Mouse (Mus musculus) kidney, adult 2 months (tissue): ENCODE results near the gene Tnp2. TPM values are rescaled to one million over a fixed set of nuclear protein-coding genes. Genes with fewer than 3 reads are reported as not detected.
A peak's percentile ranks its signal among the peaks of the same experiment; 100 is the strongest.

Source experiments
- DNase-seq: peaks from one replicate; pipeline ENCODE4 v3.0.0; 2021
- H3K27ac ChIP-seq: fragments of 200-500 bp; 2 replicates; pipeline ENCODE4 v1.5.1; 2012; ENCODE audit warnings: low read depth, low read length, control low read depth, inconsistent platforms; ENCODE audit not compliant: insufficient read depth
- H3K27me3 ChIP-seq: fragments of 200-500 bp; replicated peaks from 2 replicates; pipeline ENCODE4 v1.6.1; 2012; ENCODE audit warnings: mild to moderate bottlenecking, moderate library complexity, low read length, inconsistent platforms; ENCODE audit not compliant: control insufficient read depth, insufficient read depth
- H3K36me3 ChIP-seq: fragments of 200-500 bp; 2 replicates; pipeline ENCODE4 v1.6.1; 2012; ENCODE audit warnings: mild to moderate bottlenecking, moderate library complexity, low read length, inconsistent platforms; ENCODE audit not compliant: control insufficient read depth, insufficient read depth
- H3K4me1 ChIP-seq: fragments of 200-500 bp; 2 replicates; pipeline ENCODE4 v1.6.1; 2011; ENCODE audit warnings: low read length; ENCODE audit not compliant: control insufficient read depth, insufficient read depth
- H3K4me3 ChIP-seq: fragments of 200-500 bp; 2 replicates; pipeline ENCODE4 v1.5.1; 2011; ENCODE audit warnings: mild to moderate bottlenecking, low read depth, low read length, control low read depth; ENCODE audit not compliant: insufficient read depth
- CTCF ChIP-seq: fragments of 200-500 bp; conservative IDR thresholded peaks from 2 replicates; pipeline ENCODE4 v1.5.1; 2011; ENCODE audit warnings: low read depth, mild to moderate bottlenecking, control low read depth, low read length, moderate library complexity, mixed read lengths; ENCODE audit not compliant: insufficient read depth, insufficient read length
- POLR2A ChIP-seq: fragments of 200-500 bp; IDR thresholded peaks from one replicate; pipeline ENCODE4 v1.6.1; 2011; ENCODE audit warnings: low read depth, low read length, control low read depth
- WGBS: fragments of 180-500 bp; shearing (Covaris S2); methylation state at CpG from one replicate; pipeline ENCODE4 v1.1.7; 2018; 5-methylcytosine and 5-hydroxymethylcytosine counted together
- polyA plus RNA-seq: library from polyadenylated mRNA; depleted of rRNA; stranded (reverse); fragments of >200 nt; gene quantifications from 2 replicates; pipeline ENCODE4 v1.2.3, GENCODE M21; 2012

The Tnp2 gene
- polyA plus RNA-seq, 1 experiment, result 3.7 TPM

DNA sequence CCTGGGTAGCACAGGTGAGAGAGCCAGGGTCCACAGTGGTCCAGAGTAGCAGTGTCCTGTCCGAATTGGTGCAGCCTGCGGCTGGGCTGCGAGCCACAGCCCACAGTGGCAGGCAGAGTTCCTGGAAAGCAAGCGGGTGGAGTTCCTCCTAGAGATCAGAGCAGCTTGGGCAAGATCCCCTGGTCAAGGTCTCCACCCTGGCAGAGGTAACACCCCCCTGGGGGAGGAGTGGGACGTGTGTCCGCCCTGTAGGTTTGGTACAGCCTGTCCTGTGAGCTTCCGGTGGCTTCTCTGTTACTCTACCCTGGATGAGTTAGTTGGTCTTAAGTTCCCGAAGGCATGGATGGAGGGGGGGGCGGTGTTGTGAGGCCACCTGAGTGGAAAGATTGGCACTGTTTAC is 19.6 kb downstream of the Tnp2 start:
- Histone ChIP-seq H3K27me3 (no peaks in the 10 kb centered on the region), H3K36me3 (no peaks in the 10 kb centered on the region), H3K4me1 (no peaks in the 10 kb centered on the region), H3K4me3 (no peak overlapping the region), H3K27ac (no peak overlapping the region)
- TF ChIP-seq POLR2A, result no peak
- no peak for TF ChIP-seq CTCF
- peak; percentile 14 for DNase-seq
- 44% methylated on average over 9 of the region's 9 CpGs for WGBS

DNA sequence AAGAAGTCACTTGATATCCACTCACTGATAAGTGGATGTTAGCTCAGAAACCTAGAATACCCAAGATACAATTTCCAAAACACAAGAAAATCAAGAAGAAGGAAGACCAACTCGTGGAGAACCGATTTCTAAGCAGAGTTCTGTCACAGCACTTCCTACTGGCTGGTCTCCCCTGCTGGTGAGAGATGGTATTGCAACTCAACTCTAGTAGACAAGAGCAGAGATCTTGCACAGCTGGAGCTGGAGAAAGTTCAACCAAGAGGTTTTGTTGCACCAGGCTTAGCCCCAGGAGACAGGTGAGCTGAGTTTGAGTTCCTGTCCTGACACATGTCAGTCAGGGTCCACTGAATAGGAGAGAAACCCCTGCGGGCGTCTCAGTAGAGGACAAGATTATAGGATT is 21.3 kb downstream of the Tnp2 start:
- no peaks in the 10 kb centered on the region for H3K4me1 ChIP-seq
- TF ChIP-seq CTCF (peak; percentile 82), POLR2A (no peak)
- no peak overlapping the region for H3K27ac ChIP-seq
- DNase-seq, result peak; percentile 83
- WGBS, result 31% methylated on average over 4 of the region's 4 CpGs
- no peak overlapping the region for H3K4me3 ChIP-seq
- H3K36me3 ChIP-seq, result no peaks in the 10 kb centered on the region
- no peaks in the 10 kb centered on the region for H3K27me3 ChIP-seq

DNA sequence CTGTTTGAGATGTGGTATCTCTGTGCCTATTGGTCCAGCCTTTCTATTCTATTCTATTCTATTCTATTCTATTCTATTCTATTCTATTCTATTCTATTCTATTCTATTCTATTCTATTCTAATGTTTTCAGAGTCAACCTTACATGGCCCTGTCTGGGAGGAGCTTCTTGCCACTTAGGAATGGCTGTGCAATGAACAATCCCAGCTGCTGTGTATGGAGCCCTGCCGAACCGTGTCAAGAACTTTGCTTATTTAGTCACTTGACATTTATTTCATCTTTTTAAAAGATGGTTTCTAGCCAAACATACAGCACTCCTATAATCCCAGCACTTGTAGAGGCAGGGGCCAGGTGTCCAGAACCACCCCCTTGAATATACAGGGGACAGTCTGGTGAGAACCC is 24.1 kb downstream of the Tnp2 start:
- WGBS, result 36% methylated on average over 2 of the region's 2 CpGs
- Histone ChIP-seq H3K4me3 (no peak overlapping the region), H3K36me3 (no peaks in the 10 kb centered on the region), H3K4me1 (no peaks in the 10 kb centered on the region), H3K27me3 (no peaks in the 10 kb centered on the region), H3K27ac (no peak overlapping the region)
- peak; percentile 28 for DNase-seq
- TF ChIP-seq CTCF (no peak), POLR2A (no peak)

DNA sequence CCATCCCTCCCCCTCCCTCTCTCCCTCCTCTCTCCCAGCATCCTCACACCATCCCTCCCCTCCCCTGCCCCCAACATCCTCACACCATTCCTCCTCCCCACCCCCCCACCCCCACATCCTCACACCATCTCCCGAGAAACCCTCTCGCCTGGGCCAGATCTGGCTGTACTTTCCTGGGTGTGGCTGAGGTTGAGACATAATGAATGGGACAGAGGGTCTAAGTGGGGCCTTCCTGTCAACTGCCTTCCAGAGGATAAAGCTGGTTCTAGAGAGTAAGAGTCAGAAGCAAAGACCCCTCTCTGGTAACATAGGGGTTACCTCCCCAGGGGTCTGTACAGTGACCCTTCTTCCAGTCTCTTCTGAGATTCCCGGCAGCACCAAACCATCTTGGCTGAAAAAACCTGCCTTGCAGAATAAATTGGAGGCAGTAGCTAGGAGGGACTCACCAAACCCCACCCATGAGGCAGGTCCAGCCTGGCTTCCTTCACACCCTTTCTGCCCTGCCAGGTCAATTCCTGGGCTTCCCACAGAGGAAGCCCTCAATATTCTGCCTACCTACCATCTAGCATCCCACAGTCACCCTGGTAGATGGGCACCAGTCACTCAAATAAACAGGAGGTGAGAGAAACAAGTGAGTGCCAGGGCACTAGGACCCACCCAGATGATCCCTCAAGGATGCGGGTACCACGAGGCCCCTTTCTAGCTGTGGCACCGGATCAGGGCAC is 24.8 kb downstream of the Tnp2 start:
- no peak overlapping the region for H3K27ac ChIP-seq
- H3K36me3 ChIP-seq, result no peaks in the 10 kb centered on the region
- no peak for DNase-seq
- 64% methylated on average over 6 of the region's 6 CpGs for WGBS
- no peaks in the 10 kb centered on the region for H3K27me3 ChIP-seq
- no peak overlapping the region for H3K4me3 ChIP-seq
- no peaks in the 10 kb centered on the region for H3K4me1 ChIP-seq
- no peak for TF ChIP-seq POLR2A

DNA sequence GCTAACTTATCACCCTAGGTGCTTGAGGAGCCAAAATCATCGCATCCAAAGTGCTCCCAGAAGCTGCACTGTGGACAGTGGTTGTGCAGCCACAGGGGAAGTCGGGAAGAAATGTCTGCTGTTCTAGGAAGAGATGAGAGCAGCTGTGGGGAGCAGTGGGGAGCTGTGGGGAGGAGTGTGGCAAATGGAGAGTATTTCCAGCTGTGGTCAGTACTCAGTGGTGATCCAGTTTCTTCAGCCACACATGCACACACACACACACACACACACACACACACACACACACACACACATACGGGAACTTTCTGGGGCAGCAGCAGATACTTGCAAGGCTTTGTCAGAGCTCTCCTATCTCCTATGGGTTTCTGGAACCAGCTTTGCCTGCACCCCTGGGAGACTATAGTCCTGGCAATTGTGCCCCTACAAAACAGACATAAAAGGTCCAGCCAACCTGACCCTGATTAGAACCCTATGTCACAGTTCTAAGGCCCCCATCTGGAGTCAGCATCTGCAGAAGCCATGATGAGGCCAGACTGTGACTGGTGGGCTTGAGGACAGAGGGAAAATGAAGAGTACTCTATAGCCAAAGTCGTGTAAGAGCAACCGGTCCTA is 25.8 kb downstream of the Tnp2 start:
- WGBS, result 71% methylated on average over 5 of the region's 5 CpGs
- no peaks in the 10 kb centered on the region for H3K27me3 ChIP-seq
- H3K36me3 ChIP-seq, result no peaks in the 10 kb centered on the region
- no peak overlapping the region for H3K27ac ChIP-seq
- DNase-seq, result no peak
- no peak for TF ChIP-seq POLR2A
- TF ChIP-seq CTCF, result no peak
- H3K4me1 ChIP-seq, result no peaks in the 10 kb centered on the region
- H3K4me3 ChIP-seq, result no peak overlapping the region

DNA sequence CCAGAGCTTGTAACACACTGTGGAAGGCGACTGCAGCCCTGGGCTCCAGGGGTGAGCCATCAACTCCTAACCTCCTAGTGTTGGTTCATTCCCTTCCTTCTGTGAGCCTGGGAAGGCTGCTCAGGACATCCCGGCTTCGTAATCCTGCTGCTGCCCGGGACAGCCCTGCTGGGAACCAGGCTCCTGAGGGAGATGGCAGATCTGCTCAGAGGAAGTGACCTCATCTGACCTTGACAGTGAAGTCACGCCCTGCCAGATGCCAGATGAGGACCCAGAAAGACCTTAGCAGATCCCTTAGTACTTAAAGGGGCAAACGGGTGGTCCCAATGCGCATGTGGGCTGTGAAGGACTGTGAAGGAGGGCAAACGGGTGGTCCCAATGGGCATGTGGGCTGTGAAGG is 27.3 kb downstream of the Tnp2 start:
- Histone ChIP-seq H3K27ac (no peak overlapping the region), H3K4me1 (no peaks in the 10 kb centered on the region), H3K4me3 (no peak overlapping the region), H3K36me3 (no peaks in the 10 kb centered on the region), H3K27me3 (no peaks in the 10 kb centered on the region)
- WGBS, result 74% methylated on average over 8 of the region's 8 CpGs
- TF ChIP-seq CTCF (no peak), POLR2A (no peak)
- DNase-seq, result no peak

DNA sequence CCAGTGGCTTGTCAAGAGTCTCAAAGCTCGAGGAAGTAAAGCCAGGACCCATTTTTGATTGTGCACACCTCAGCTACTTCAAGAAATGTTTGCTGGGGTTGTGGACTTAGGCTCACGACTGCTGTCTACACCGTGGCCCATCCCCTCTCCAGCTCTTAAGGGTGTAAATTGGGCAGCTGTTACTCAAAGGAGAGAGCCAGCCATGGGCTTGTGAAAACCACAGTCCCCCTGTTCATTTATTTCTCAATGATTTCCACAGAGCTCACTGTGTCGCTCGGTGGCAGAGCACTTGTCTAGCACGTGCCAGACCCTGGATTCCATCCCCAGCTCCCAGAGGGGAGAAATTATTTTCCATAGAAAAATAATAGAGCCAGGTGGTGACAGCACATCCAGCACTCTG is 32.3 kb downstream of the Tnp2 start:
- TF ChIP-seq POLR2A (no peak), CTCF (no peak)
- DNase-seq, result no peak
- no peak overlapping the region for H3K27ac ChIP-seq
- H3K27me3 ChIP-seq, result no peaks in the 10 kb centered on the region
- 86% methylated on average over 5 of the region's 6 CpGs for WGBS
- no peaks in the 10 kb centered on the region for H3K36me3 ChIP-seq
- H3K4me3 ChIP-seq, result no peak overlapping the region
- no peaks in the 10 kb centered on the region for H3K4me1 ChIP-seq
